Mouse (Mus musculus): ENCODE data around the gene Vkorc1.
"Not testable (repeated sequence)": the region's sequence is repeated elsewhere in the genome, so short reads cannot be mapped to it uniquely, and the experiment has no call there.

The Vkorc1 gene

DNA sequence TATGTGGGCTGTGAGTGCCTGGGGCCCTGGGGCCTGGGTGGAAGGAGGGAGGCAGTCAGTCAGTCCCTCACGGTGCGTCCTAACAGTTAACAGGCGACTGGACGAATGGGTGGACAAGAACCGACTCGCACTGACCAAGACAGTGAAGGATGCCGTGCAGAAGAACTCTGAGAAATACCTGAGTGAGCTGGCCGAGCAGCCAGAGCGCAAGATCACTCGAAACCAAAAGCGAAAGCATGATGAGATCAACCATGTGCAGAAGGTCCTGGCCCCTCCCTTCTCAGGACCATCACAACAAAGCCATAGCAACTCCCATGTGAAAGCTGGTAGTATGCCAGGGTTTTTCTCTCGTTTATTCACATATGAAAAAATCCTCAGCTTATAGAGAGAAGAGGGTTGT lies 19.9 kb upstream of the Vkorc1 start:
- no peak for DNase-seq (ENCODE audit: low spot score in 2 of 2)

DNA sequence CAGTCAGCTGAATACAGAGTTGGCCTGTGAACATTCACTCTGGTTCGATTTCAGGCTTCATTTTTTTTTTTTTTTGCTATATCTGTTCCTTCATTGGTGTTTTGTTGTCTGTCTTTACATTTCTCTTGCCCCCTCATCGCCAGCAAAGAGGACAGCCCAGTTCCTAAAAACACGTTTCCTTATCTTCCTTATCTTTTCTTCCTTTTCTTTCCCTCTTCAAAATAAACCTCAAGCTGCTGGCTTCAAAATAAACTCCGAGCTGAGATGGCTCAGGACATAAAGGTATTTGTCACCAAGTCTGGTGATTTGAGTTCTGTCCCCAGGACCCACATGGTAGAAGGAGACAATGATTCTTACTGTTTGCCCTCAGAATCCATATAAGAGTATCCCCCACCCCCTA lies 17.5 kb upstream of the Vkorc1 start:
- DNase-seq (ENCODE audit: low spot score in 2 of 2), result no peak

DNA sequence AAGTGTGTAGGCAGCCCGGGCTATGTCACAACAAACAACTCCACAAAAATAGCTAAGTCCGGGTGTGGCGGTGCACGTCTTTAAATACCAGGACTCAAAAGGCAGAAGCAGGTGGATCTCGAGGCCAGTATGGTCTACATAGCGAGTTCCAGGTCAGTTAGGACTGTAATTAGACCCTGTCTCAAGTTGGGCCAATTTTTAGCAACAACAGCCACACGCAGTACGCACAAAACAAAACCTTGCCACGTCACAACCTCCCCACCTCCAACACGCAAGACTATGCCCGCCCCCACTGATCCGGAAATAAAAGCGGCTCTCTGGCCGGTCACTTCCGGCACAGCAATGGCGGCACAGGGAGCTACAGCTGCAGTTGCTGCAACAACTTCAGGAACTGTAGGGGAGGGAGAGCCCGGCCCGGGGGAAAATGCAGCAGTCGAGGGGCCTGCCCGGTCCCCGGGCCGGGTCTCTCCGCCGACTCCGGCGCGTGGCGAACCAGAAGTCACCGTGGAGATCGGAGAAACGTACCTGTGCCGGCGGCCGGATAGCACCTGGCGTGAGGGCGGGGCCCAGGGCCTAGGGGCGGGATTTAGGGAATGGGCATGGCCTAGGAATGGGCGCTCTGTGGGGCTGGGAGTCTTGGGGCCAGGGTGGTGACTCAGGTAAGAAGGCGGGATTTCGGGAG lies 16.9 kb upstream of the Vkorc1 start, which contains the start of gene Kat8:
Kat8 (plus strand) TSS at position 327 of the 682 bp plus-strand sequence.
- peak; percentile 88 for DNase-seq (ENCODE audit: low spot score in 2 of 2)

DNA sequence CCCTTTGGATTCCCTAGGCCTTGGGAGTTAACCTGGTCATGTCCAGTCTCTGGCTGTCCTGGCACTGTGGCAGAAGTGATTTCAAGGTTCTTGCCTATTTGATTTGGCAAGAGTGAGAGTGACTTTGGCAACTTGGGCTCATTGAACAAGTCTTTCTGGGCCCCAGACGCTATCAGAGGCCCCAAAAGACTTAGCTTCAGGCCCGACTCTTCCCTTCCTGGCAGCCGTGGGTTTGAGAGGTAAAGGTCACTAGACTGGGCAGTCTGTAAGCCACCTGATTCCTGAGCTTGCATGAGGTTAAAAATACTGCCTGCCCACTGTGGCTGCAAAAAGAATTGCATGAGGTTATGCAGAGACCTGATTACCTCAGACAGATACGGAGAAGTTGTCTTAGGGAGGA lies 13.2 kb upstream of the Vkorc1 start:
- DNase-seq (ENCODE audit: low spot score in 2 of 2), result no peak

DNA sequence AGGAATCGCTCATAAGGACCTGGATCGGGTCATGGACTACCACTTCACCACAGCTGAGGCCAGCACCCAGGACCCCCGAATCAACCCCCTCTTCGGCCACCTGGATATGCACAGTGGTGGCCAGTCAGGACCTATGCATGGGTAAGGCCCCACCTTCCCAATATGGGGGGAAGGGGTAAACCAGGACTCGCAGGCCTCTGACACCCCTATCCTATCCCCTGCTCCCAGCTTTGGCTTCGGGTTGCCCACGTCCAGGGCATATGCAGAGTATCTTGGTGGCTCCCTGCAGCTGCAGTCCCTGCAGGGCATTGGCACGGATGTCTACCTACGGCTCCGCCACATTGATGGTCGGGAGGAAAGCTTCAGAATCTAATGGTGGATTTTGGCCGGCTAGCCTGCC lies 12.5 kb upstream of the Vkorc1 start:
- DNase-seq (ENCODE audit: low spot score in 2 of 2), result no peak

DNA sequence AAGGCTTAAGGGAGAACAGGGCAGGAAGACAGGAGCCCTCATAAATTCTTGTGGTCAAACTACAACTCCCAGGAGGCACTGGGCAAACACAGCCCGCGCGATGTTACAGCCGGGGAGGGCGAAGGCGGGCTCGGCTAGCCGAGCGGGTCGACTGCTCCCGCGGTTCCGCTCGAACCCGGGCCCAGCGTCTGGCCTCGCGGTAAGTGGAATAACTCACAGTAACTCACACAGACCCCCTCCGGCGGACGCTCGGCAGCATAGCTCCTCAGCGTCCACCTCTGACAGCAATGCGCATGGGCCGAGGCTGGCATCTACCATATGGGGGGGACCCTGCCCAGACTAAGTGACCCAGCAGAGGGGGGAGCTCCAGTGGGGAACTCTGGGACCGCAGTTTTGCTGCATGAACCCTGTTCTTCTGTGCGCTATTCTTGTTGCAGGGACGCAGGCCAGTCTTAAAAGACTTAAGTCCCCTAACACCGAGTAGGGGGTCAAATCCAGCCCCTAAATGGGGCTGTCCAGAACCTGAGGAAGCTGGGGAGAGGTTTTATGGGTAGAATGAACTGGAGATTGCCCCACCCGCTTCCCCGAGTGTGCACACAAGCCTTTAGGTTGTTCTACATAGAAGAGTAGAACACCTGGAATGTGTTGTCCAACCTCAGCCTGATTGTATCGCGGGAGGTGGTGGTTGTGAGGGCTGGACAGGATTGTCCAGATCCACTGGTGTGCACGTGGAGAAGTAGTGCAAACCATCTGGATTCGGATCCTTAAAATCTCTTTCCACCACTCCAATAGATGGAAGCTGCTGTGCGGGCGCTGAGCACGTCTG lies 8.8 kb upstream of the Vkorc1 start, which contains the start of gene Bckdk:
Bckdk (plus strand) TSS at position 112 of the 826 bp plus-strand sequence.
- DNase-seq (ENCODE audit: low spot score in 2 of 2), result peak; percentile 69 to 76

DNA sequence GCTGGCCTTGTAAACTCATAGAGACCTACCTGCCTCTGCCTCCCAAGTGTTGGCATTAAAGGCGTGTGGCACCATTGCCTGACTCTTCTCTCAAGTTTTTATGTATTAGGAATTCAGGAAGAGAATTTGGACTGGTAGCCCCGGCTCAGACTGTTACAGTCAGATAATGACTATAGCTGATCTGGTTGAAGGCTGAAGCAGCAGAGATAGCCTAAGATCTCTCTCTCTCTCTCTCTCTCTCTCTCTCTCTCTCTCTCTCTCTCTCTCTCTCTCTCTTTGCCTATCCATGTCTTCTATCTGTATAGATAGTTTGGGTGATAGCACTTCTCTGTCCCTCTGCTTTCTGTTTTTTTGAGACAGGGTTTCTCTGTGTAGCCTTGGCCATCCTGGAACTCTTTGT lies 6.4 kb upstream of the Vkorc1 start:
- DNase-seq (ENCODE audit: low spot score in 2 of 2), result no peak

DNA sequence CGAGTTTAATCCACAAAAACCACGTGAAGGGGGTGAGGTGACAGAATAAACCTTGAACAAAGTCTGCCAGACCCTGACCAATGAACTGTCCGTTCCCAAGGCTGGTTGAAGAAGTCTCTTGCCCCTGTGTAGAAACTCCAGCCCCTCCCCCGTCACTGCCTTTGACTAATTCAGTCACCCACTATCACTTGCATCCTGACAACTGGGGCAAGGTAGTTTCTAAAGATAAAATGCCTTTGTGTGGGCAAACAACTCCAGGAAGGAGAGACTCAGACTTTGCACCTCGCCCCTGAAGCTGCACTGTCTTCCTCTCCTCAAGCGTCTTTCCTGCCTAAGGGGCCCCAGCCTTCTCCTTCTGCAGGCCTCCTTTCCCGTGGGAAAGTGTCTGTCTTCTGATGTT lies 4.6 kb upstream of the Vkorc1 start:
- no peak for DNase-seq (ENCODE audit: low spot score in 2 of 2)

DNA sequence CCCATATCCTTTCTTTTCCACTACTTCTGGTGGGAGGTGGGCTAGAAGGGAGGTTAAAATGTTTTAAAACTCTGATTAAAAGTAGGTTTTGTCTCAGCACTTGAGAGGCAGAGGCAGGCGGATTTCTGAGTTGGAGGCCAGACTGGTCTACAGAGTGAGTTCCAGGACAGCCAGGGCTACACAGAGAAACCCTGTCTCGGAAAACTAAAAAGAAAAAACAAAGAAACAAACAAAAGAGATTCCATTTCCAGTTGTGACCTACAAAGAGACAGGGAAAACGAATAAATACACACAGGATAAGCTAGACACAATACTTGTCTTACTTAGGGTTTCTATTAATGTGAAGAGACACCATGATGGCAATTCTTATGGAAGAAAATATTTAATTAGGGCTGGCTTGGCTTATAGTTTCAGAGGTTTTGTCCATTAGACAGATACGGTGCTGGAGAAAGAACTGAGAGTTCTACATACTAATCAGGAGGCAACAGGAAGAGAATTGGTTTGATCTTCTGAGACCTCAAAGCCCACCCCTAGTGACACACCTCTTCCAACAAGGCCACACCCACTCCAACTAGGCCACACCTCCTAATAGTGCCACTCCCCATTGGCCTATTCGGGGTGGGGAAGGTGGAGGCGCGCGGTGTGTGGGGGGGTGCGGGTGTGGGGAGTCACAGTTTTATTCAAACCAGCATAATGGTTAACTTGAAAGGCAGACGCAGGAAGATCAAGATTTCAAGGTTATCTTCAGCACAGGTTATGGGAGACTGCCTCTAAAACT lies 3.0 kb upstream of the Vkorc1 start:
- DNase-seq (ENCODE audit: low spot score in 2 of 2), result no peak

DNA sequence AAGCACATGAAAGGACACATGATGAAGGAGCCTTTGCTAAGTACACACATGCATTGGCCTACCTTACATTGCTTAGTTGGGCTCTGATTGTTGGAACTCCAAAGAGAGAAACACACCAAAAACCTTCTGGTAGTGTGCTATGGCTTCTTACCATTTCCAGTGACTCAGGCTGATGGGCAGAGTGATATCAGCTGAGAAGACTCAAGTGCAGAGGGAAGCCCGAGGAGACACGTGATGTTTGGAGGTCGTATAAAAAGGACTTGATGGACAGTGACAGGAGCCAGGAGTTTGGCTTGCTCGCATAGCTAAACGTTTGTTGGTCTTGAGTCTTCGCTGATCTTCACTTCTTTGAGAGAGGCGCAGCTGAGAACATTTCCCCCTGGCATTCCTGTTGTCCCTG lies 2.1 kb upstream of the Vkorc1 start:
- no peak for DNase-seq (ENCODE audit: low spot score in 2 of 2)

DNA sequence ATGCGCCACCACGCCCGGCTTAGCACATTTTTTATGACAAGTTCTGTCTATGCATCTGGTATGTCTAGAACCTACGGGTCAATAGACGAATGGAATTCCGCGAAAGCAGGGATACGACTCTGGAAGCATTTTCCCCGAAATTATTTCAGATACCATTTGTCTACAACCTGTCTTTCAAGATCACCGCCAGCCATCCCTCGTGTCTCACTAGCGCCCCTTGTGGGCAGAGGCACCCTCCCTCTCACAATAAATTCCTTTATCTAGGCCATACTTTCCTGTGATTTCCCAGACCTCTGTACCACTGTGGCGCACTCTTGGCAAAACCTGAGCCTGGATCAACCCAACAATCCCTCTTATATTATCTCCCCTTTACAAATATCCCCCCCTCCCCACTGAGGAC lies 967 bp upstream of the Vkorc1 start:
- peak in 1 of 2 experiments; percentile 36 for DNase-seq (ENCODE audit: low spot score in 2 of 2)

DNA sequence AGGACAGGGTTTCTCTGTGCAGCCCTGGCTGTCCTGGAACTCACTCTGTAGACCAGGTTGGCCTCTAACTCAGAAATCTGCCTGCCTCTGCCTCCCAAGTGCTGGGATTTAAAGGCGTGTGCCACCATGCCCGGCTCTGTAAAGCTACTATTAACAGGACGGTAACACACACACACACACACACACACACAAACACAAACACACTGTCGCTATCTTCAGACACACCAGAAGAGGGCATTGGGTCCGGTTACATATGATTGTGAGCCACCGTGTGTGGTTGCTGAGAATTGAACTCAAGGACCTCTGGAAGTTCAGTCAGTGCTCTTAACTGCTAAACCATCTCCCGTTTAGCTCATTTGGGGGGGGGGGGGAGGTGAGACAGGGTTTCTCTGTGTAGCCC lies 474 bp upstream of the Vkorc1 start:
- not testable (repeated sequence) for DNase-seq (ENCODE audit: low spot score in 2 of 2)

DNA sequence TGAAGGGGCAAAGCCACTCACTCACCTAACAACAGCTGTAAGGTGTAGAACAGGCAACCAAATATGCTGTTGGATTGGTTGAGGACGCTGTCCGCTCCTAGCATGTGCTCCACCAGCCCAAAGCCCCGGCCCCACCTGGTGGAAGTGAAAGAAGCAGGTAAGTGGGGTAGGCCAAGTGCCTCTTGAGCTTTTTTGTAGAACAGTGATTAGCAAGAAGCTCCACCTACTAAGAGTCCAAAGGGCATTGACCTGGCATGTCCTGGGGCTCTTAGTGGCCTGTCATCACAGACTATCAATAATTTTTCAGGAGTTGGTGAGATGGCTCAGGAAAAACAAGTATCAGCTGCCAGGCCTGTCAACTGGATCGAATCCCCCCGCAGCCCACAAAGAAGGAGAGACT lies 937 bp downstream of the Vkorc1 start:
- DNase-seq (ENCODE audit: low spot score in 2 of 2), result no peak

DNA sequence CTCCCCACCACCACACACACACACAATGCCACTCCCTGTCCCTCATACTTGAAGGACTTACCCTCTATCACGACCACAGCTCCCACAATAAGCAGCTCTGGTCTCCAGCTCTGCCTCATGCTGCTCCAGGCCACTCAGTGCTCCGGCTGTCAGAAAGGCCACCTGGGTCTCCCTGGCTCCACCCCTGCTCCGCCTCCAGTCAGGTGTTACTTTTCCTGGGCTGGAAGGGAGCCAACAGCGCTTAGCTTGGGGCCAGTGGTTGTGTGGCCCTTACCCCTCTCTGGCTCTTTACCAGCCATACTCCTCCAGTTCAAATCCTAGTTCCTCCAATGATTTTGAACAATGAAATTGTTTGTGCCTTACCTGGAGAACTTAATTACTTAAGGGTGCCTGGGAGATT lies 4.6 kb downstream of the Vkorc1 start, which contains the start of gene Prss53:
Prss53 (minus strand) TSS at position 173 of the 400 bp plus-strand sequence.
- DNase-seq (ENCODE audit: low spot score in 2 of 2), result no peak

DNA sequence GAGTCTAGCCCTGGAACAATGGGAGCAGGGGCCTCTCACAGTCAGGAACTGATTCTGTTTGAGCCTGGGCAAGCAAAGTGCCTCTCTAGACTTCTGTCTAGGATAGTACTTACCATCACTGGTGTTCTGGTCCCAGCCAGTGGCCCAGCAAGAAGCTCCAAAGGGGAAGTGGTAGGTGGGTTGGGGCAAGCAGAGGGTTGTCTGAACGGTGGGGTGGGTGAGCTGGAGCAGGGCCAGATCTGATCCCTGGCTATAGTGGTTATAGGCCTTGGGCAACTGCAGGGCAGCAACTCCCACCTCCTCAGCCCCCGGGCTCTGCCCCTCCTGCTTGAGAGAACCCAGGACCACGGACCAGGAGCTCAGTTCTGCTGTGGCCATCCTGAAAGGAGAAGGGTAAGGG lies 6.6 kb downstream of the Vkorc1 start:
- DNase-seq (ENCODE audit: low spot score in 2 of 2), result no peak

DNA sequence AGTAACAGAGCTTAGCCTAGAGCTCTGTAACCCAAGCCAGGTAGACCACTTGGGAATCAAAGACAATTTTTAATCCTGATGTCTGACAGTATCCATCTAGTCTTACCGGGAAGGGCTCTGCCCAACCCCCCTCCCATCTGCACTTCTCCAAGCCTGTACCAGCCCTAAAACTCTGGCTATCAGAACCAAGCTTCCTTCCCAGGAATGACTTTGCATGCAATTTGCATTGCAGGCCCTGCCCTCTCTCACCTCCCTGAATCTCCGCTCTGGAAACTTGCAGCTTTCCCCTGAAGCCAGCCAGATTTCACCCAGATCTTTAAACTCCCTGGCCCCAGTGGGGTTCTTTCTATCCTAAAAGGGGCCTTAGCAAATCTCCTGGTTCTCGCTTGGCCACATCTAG lies 7.6 kb downstream of the Vkorc1 start:
- no peak for DNase-seq (ENCODE audit: low spot score in 2 of 2)

DNA sequence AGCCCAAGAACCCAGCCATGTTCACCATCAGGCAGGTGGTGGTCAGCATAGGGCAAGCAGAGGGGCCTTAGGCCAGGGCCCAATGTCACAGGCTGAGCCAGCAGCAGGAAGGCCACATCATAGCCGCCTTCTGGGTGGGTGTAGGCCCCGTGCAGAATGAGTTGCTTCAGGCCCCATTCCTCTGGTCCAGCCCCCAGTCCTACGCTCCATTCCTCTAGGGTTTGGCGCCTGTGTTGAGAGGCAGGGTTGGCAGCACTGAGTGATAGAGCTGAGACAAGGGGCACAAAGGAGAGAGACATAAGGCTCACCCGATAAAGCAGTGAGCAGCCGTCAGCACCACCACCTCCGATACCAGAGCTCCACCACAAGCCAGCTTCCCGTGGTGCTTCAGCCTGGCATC lies 8.2 kb downstream of the Vkorc1 start:
- DNase-seq (ENCODE audit: low spot score in 2 of 2), result no peak

DNA sequence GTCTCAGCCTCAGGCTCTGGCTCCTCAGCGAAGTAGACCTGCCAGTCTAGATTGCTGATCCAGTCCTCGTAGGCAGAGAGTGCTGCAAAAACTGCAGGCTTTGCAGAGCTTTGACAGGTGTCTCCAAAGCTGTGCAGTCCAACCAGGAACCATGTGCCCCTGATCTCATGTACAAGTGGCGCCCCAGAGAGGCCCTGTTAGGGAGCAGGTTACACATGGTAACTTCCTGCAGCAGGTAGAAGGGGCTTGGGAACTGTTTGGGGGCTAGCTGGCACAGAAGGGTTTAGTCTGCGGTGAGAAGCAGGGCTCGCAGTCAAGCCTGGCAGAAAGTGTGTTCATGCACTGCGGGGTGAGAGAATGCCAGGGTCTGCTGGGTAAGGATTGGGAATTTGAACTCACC lies 8.9 kb downstream of the Vkorc1 start:
- no peak for DNase-seq (ENCODE audit: low spot score in 2 of 2)

DNA sequence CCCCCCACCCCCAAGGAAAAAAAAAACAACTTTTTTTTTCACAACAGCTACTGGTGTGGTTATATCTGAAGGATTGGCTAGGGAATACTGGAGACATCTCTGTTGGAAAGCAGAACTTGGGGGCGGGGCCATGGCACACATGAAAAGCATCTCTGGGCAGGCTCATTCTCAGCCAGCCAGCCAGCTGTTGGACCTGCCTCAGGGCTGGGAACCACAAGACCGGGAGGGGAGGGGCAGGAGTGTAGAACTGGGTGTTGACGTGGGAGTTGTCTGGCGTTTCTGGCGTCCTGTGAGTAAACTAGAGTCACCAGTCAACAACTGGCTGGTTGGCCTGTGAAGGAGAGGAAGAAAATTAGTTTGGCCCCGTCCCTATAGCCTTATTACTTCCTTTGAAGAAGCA lies 9.5 kb downstream of the Vkorc1 start:
- DNase-seq (ENCODE audit: low spot score in 2 of 2), result peak; percentile 80 to 83

DNA sequence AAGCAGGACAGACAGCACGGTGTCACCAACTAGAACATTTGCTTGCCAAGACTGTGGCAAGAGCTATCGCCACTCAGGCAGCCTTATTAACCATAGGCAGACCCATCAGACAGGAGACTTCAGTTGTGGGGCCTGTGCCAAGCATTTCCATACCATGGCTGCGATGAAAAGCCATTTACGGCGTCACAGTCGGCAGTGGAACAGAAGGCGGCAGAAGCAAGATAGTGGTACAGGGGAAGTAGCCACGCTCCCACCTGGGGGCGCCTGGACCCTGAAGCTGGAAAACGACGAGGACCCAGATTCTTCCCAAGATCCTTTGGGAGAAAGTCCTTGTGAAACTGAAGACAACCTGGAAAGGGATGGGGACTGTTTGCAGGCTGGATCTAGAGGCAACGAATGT lies 15.0 kb downstream of the Vkorc1 start:
- no peak for DNase-seq (ENCODE audit: low spot score in 2 of 2)

DNA sequence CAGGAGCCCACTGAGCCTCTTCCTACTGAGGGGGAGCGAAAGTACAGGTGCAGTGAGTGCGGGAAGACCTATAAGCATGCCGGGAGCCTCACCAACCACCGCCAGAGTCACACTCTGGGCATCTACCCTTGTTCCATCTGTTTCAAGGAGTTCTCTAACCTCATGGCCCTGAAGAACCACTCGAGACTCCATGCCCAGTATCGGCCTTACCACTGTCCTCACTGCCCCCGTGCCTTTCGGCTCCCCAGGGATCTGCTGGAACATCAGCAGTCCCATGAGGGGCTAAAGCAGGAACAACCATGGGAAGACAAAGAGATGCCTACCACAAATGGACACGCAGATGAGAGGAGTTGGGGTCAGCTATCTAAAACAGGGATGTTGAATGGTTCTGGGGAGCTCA lies 16.1 kb downstream of the Vkorc1 start:
- DNase-seq (ENCODE audit: low spot score in 2 of 2), result no peak
